Mouse (Mus musculus): ENCODE data around the gene Rtca.

DNA sequence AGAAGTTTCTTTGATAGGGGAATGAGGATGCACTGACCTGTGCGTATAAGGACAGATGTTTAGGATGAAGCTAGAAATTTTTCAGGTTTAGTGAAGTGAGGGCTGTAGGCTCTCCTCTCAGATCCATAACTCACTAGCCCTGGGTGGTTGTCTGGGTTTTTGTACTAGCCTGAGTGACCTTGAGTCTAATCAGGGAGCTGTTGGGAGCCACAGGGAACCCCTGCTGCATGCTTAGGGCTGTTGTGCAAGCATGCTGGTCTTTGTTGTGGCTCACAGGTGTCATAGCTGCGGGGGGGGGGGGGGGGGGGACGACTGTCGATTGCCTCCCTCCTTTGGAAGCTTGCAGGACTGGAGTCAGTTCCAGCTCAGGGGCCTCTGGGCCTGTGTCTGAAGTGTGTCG lies 21.7 kb upstream of the Rtca start:
- TF ChIP-seq CTCF (IDR thresholded peaks at IDR 0.05; ENCODE audit: extremely low read depth, insufficient read depth, insufficient read length, insufficient replicate concordance) (no peak), POLR2A (IDR thresholded peaks at IDR 0.05; ENCODE audit: low read depth, low read length) (no peak)

All from spleen, adult 2 months (tissue).